Mouse (Mus musculus) small intestine, adult 2 months (tissue): ENCODE results near the gene Slit2. TPM values are rescaled to one million over a fixed set of nuclear protein-coding genes. Genes with fewer than 3 reads are reported as not detected.

Experiments
- H3K27ac ChIP-seq: fragments of 200-500 bp; 2 replicates; pipeline ENCODE4 v1.5.1; 2012; ENCODE audit warnings: low read depth, low read length, control low read depth, inconsistent platforms; ENCODE audit not compliant: insufficient read depth
- H3K27me3 ChIP-seq: fragments of 200-500 bp; 2 replicates; pipeline ENCODE4 v1.6.1; 2012; ENCODE audit warnings: mild to moderate bottlenecking, moderate library complexity, low read length, inconsistent platforms; ENCODE audit not compliant: control insufficient read depth, insufficient read depth
- H3K36me3 ChIP-seq: fragments of 200-500 bp; 2 replicates; pipeline ENCODE4 v1.6.1; 2012; ENCODE audit warnings: mild to moderate bottlenecking, low read length, control low read depth, inconsistent platforms; ENCODE audit not compliant: control insufficient read depth, insufficient read depth
- H3K4me1 ChIP-seq: fragments of 200-500 bp; 2 replicates; pipeline ENCODE4 v1.6.1; 2012; ENCODE audit warnings: low read length, inconsistent platforms, mixed read lengths; ENCODE audit not compliant: control insufficient read depth, insufficient read depth, insufficient read length
- H3K4me3 ChIP-seq: fragments of 200-500 bp; 2 replicates; pipeline ENCODE4 v1.5.1; 2012; ENCODE audit warnings: low read depth, mild to moderate bottlenecking, control low read depth, inconsistent platforms, low read length, moderate library complexity
- CTCF ChIP-seq: fragments of 200-500 bp; IDR thresholded peaks from 2 replicates; pipeline ENCODE4 v1.5.1; 2012; ENCODE audit warnings: low read depth, mild to moderate bottlenecking, control low read depth, inconsistent platforms, low read length, moderate library complexity, mixed read lengths; ENCODE audit not compliant: insufficient replicate concordance, insufficient read length; ENCODE audit errors: extremely low read depth
- POLR2A ChIP-seq: fragments of 200-500 bp; IDR thresholded peaks from 2 replicates; pipeline ENCODE4 v1.6.1; 2012; ENCODE audit warnings: low read depth, mild to moderate bottlenecking, control low read depth, inconsistent platforms, low read length, moderate library complexity
- WGBS: fragments of 180-500 bp; shearing (Covaris S2); methylation state at CpG from one replicate; pipeline ENCODE4 v1.1.7; 2018; 5-methylcytosine and 5-hydroxymethylcytosine counted together
- polyA plus RNA-seq: library from polyadenylated mRNA; depleted of rRNA; stranded (reverse); fragments of >200 nt; gene quantifications from 2 replicates; pipeline ENCODE4 v1.2.3, GENCODE M21; 2012

Gene Slit2
- polyA plus RNA-seq, 1 experiment = 2.2 TPM

DNA sequence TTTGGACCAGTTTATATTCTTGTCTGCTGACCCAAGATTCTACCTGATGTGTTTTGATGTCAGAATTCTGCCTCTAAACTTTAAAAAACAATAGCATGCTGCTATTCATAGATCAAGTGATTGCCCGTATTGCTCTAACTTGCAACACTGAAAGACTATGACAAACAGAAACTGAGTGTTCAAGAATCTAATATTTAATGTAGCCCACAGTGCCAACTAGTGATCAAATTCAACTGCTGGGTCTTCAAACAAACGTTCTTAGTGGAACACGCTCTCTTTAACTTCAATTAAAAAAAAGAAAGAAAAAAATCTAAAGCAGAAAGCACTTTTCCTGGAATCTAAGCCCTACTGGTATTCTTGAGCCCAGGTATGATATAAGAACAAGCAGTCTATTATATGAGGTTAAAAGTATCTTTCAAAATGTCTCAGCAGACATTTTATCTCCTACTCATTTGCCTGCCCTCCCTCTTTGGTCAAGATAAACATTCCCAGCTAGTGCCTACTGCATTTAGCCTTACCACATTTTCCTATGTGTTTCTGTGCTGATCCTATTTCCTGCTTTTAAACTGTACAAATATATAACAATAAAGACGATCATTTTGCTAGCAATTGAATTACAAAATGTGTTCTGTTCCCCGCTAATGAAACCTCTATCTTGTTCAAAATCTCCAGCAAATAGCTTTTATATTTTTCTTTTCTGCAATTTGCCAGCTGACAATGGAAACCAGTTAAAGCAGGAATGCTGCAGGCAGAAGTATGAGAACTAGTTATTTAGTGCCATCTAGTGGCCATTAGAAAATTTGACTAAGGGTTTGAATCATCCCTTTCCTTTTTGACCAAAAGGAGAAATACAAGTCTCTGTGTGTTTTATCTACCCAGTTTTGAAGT is 362.4 kb downstream of the Slit2 start:
- Histone ChIP-seq H3K36me3 (no peaks in the 10 kb centered on the region), H3K27ac (no peak overlapping the region), H3K4me3 (no peak overlapping the region), H3K4me1 (no peaks in the 10 kb centered on the region), H3K27me3 (no peaks in the 10 kb centered on the region)
- WGBS = 43% methylated on average over 5 of the region's 5 CpGs
- TF ChIP-seq CTCF = no peak
- TF ChIP-seq POLR2A = no peak

GRCm38 (mm10) chr5:48345983-48346648 is 363.2 kb downstream of the Slit2 start:
- H3K27me3 ChIP-seq = no peaks in the 10 kb centered on the region
- H3K4me3 ChIP-seq = no peak overlapping the region
- H3K27ac ChIP-seq = no peak overlapping the region
- H3K36me3 ChIP-seq = no peaks in the 10 kb centered on the region
- 89% methylated on average over 2 of the region's 2 CpGs for WGBS
- no peak for TF ChIP-seq POLR2A
- no peak for TF ChIP-seq CTCF
- no peaks in the 10 kb centered on the region for H3K4me1 ChIP-seq

DNA sequence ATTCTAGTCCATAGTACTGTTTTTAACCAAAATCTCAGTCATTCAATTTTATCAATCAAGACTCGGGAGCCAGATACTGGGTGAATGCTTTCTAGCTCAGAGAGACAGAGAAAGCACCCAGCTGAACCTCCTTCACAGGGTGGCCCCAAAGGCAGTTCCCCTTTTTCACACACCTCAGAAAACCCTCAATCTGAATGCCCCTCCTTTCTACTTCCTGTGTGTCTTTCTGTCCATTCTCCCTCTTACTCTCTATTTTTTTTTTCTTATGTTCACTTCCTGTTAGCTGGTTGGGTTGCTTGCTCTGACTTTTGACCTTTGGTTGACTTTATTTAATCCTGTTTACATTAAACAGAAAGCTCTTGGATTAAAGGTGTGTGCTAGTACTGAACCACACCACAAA is 366.4 kb downstream of the Slit2 start:
- Histone ChIP-seq H3K4me1 (no peaks in the 10 kb centered on the region), H3K4me3 (no peak overlapping the region), H3K27me3 (no peaks in the 10 kb centered on the region), H3K36me3 (no peaks in the 10 kb centered on the region), H3K27ac (no peak overlapping the region)
- no peak for TF ChIP-seq CTCF
- TF ChIP-seq POLR2A = no peak
- WGBS = 64% methylated on average over 1 of the region's 1 CpGs
